19 mouse cellular contexts compared by ENCODE assay signal in genomic region chr6:53289659-53290058, GRCm38 (mm10). TPM values are rescaled to one million over a fixed set of nuclear protein-coding genes. Genes with fewer than 3 reads are reported as not detected.
A peak's percentile ranks its signal among the peaks of the same experiment; 100 is the strongest.
DNase-seq lines count a peak whose midpoint lies in the region; ATAC-seq and TF ChIP-seq lines count a peak whose summit lies in the region.
"Had no signal": no experiment of that assay in that cellular context is flagged by ENCODE, and none has a peak within 500 bp of the region (broad histone marks: within the 10 kb centered on the region; RNA-seq: fewer than 3 reads in every experiment).

No protein-coding gene starts in this region.

- no peak for DNase-seq in gastrocnemius, adult 2 months
- no peak for DNase-seq in gastrocnemius, postnatal 14 days
- peak; percentile 92 for DNase-seq in midbrain, embryonic 11.5 days (ENCODE audit: low spot score, missing footprints)
- DNase-seq in midbrain, embryonic 10.5 days (ENCODE audit: low spot score): no peak
- no peak for DNase-seq in yolk sac, embryonic 10.5 days (ENCODE audit: low spot score)
- DNase-seq in kidney, adult 18-20 months: no peak
- DNase-seq: cerebellum, adult 9-11 months; gastrocnemius, postnatal 36 days; kidney, postnatal 14 days; layer of hippocampus, postnatal 36 days; right cerebral cortex, postnatal 4 days; thymus, postnatal 25 days had no signal

- peaks cover 59% of the 10 kb centered on the region for H3K27me3 ChIP-seq in midbrain, embryonic 11.5 days (ENCODE audit: control insufficient read depth, insufficient read depth, low read length)
- peaks cover 83% of the 10 kb centered on the region for H3K27me3 ChIP-seq in midbrain, embryonic 10.5 days (ENCODE audit: low read depth, poor library complexity, severe bottlenecking)
- no peaks in the 10 kb centered on the region for H3K27me3 ChIP-seq in heart, embryonic 16.5 days (ENCODE audit: control insufficient read depth, insufficient read depth, low read length)
- H3K27me3 ChIP-seq in neural tube, embryonic 15.5 days (replicated peaks): peaks cover 69% of the 10 kb centered on the region

- WGBS in midbrain, embryonic 11.5 days: 18% methylated on average over 5 of the region's 5 CpGs
- 19% methylated on average over 5 of the region's 5 CpGs for WGBS in midbrain, embryonic 10.5 days
- 23% methylated on average over 5 of the region's 5 CpGs for WGBS in heart, embryonic 16.5 days
- 10% methylated on average over 5 of the region's 5 CpGs for WGBS in neural tube, embryonic 15.5 days

- no peak overlapping the region for H3K4me2 ChIP-seq in midbrain, embryonic 11.5 days
- peak overlapping the region; percentile 87 for H3K4me2 ChIP-seq in heart, embryonic 16.5 days (ENCODE audit: low read depth, low read length)
- H3K4me2 ChIP-seq in neural tube, embryonic 15.5 days: peak overlapping the region; percentile 95; the same call in 1 of the 2 replicates

- no peak for ATAC-seq in midbrain, embryonic 11.5 days (ENCODE audit: low FRiP score)
- ATAC-seq in heart, embryonic 16.5 days (replicated peaks; ENCODE audit: extremely low read depth, insufficient read depth, low FRiP score): no peak
- ATAC-seq in neural tube, embryonic 15.5 days (ENCODE audit: low FRiP score): no peak
- ATAC-seq: inflammation-experienced regulatory T-cells, adult 6 months had no signal

- peak overlapping the region; percentile 89 for H3K27ac ChIP-seq in gastrocnemius, adult 2 months
- no peak overlapping the region for H3K27ac ChIP-seq in midbrain, embryonic 11.5 days (ENCODE audit: low read depth, low read length)
- no peak overlapping the region for H3K27ac ChIP-seq in midbrain, embryonic 10.5 days (replicated peaks)
- H3K27ac ChIP-seq in heart, embryonic 16.5 days (ENCODE audit: low read length): peak overlapping the region; percentile 91
- H3K27ac ChIP-seq in neural tube, embryonic 15.5 days (replicated peaks): no peak overlapping the region
- H3K27ac ChIP-seq: liver, embryonic 14.5 days; stomach, embryonic 15.5 days had no signal

- peak overlapping the region; percentile 91 for H3K4me3 ChIP-seq in gastrocnemius, adult 2 months
- H3K4me3 ChIP-seq in midbrain, embryonic 11.5 days (ENCODE audit: low read depth, low read length): no peak overlapping the region
- H3K4me3 ChIP-seq in midbrain, embryonic 10.5 days: no peak overlapping the region
- peak overlapping the region; percentile 85 for H3K4me3 ChIP-seq in heart, embryonic 16.5 days (ENCODE audit: low read length)
- H3K4me3 ChIP-seq in neural tube, embryonic 15.5 days (replicated peaks): no peak overlapping the region
- H3K4me3 ChIP-seq: erythroblast, embryonic 14.5 days; megakaryocyte, embryonic 14.5 days had no signal

- intact Hi-C loops in gastrocnemius, adult 2 months (cut with DNase I): loop anchor here (10.0 kb wide), 1 partner anchor 185 kb away; no protein-coding TSS in a partner anchor
- intact Hi-C loops in gastrocnemius, postnatal 14 days (cut with DNase I; ENCODE audit: low total_unique reads): no loop called here

- H3K4me1 ChIP-seq in midbrain, embryonic 11.5 days (ENCODE audit: control insufficient read depth, insufficient read depth, low read length): peaks cover 13% of the 10 kb centered on the region
- peaks cover 44% of the 10 kb centered on the region for H3K4me1 ChIP-seq in midbrain, embryonic 10.5 days
- H3K4me1 ChIP-seq in heart, embryonic 16.5 days (ENCODE audit: control insufficient read depth, insufficient read depth, low read length): peaks cover 29% of the 10 kb centered on the region
- H3K4me1 ChIP-seq in neural tube, embryonic 15.5 days: peaks cover 37% of the 10 kb centered on the region

- H3K9ac ChIP-seq in midbrain, embryonic 11.5 days (ENCODE audit: low read length): no peak overlapping the region
- peak overlapping the region; percentile 83 for H3K9ac ChIP-seq in heart, embryonic 16.5 days (ENCODE audit: low read length)
- no peak overlapping the region for H3K9ac ChIP-seq in neural tube, embryonic 15.5 days (replicated peaks)
- H3K9ac ChIP-seq: liver, embryonic 14.5 days; stomach, embryonic 15.5 days had no signal

- TF ChIP-seq CTCF in gastrocnemius, adult 2 months (IDR thresholded peaks at IDR 0.05): no peak

- H3K9me3 ChIP-seq in midbrain, embryonic 11.5 days (ENCODE audit: control insufficient read depth, low read length): no peaks in the 10 kb centered on the region
- no peaks in the 10 kb centered on the region for H3K9me3 ChIP-seq in midbrain, embryonic 10.5 days (replicated peaks)
- no peaks in the 10 kb centered on the region for H3K9me3 ChIP-seq in heart, embryonic 16.5 days (replicated peaks; ENCODE audit: control insufficient read depth, low read length)
- H3K9me3 ChIP-seq in neural tube, embryonic 15.5 days (replicated peaks): no peaks in the 10 kb centered on the region
- H3K9me3 ChIP-seq: stomach, embryonic 15.5 days had no signal

- no peaks in the 10 kb centered on the region for H3K36me3 ChIP-seq in midbrain, embryonic 11.5 days (ENCODE audit: control insufficient read depth, insufficient read depth, low read length)
- H3K36me3 ChIP-seq in midbrain, embryonic 10.5 days: no peaks in the 10 kb centered on the region
- H3K36me3 ChIP-seq in heart, embryonic 16.5 days (ENCODE audit: control insufficient read depth, insufficient read depth): no peaks in the 10 kb centered on the region
- no peaks in the 10 kb centered on the region for H3K36me3 ChIP-seq in neural tube, embryonic 15.5 days
- H3K36me3 ChIP-seq: stomach, embryonic 15.5 days had no signal

RNA-seq across cellular contexts. Expression of gene Creb5, which starts 2.6 kb away (rescaled TPM):
- 1 to 10 TPM; 4.5 to 6.1 TPM for total RNA-seq in gastrocnemius, adult 2 months (2021)
- 1 to 10 TPM; 6.7 to 9.5 TPM for total RNA-seq in gastrocnemius, postnatal 14 days (2021)
- 3.8 and 4.1 TPM in 2 replicates for polyA plus RNA-seq in midbrain, embryonic 11.5 days (2014; fragmentation: Nextera tagmentation; extraction: Ambion mirVana)
- 4.8 and 5.4 TPM in 2 replicates for polyA plus RNA-seq in midbrain, embryonic 10.5 days (2016; fragmentation: Nextera tagmentation; extraction: Ambion mirVana)
- polyA plus RNA-seq in heart, embryonic 16.5 days (2015; fragmentation: Nextera tagmentation; extraction: Ambion mirVana): 25.4 and 29.2 TPM in 2 replicates
- 5.7 TPM in 2 replicates for polyA plus RNA-seq in neural tube, embryonic 15.5 days (2015; fragmentation: Nextera tagmentation; extraction: Ambion mirVana)

Comparison
In these comparisons a context has a peak if more than half of its experiments do, and no peak if none do; other contexts are left out.
1. H3K27ac ChIP-seq: peak in gastrocnemius, adult 2 months (single experiment) and heart, embryonic 16.5 days (single experiment); none in midbrain, embryonic 11.5 days (single experiment), midbrain, embryonic 10.5 days (single experiment) and neural tube, embryonic 15.5 days (single experiment).
2. H3K4me3 ChIP-seq: peak in gastrocnemius, adult 2 months (single experiment) and heart, embryonic 16.5 days (single experiment); none in midbrain, embryonic 11.5 days (single experiment), midbrain, embryonic 10.5 days (single experiment) and neural tube, embryonic 15.5 days (single experiment).